Mouse (Mus musculus): Measurements from ENCODE around the gene Srpk1. TPM values are rescaled to one million over a fixed set of nuclear protein-coding genes. Genes with fewer than 3 reads are reported as not detected.

The Srpk1 gene
- polyA plus RNA-seq, 1 experiment from 2014 or later: 37.1 TPM

DNA sequence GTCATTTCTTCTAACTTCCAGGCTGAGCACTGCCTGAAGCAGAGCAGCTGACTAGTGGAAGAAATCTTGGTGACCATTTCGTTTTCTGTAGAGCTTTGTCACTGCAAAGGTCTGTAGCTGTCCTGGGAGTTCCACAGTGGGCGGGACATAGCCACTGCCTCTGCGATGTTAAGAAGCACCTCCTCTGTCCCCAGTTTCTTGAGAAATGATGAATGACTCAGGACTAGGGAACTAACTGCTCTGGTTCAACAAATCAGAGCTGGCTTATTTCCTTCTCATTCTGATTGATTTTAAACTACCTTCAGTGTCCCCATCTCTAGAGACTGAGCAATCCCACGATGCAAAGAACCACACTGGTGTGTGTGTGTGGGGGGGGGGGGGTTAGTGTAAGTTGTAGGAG, 21.6 kb upstream of the Srpk1 start:
- no peak for ATAC-seq
- Histone ChIP-seq H3K36me3 (ENCODE audit: insufficient read depth, low read length) (no peaks in the 10 kb centered on the region), H3K4me2 (replicated peaks; ENCODE audit: low read depth, low read length) (no peak overlapping the region), H3K27me3 (replicated peaks; ENCODE audit: insufficient read depth, low read length) (no peaks in the 10 kb centered on the region), H3K9me3 (ENCODE audit: low read length) (no peaks in the 10 kb centered on the region), H3K4me3 (ENCODE audit: low read depth, low read length) (no peak overlapping the region), H3K9ac (replicated peaks; ENCODE audit: low read depth) (no peak overlapping the region), H3K27ac (ENCODE audit: low read length) (no peak overlapping the region), H3K4me1 (ENCODE audit: insufficient read depth, low read depth, low read length) (no peaks in the 10 kb centered on the region)
- no peak for TF ChIP-seq CTCF (IDR thresholded peaks at IDR 0.05)
- no peak for TF ChIP-seq EP300 (IDR thresholded peaks at IDR 0.05)
- no peak for DNase-seq (ENCODE audit: low spot score)
- 37% methylated on average over 4 of the region's 4 CpGs for WGBS

DNA sequence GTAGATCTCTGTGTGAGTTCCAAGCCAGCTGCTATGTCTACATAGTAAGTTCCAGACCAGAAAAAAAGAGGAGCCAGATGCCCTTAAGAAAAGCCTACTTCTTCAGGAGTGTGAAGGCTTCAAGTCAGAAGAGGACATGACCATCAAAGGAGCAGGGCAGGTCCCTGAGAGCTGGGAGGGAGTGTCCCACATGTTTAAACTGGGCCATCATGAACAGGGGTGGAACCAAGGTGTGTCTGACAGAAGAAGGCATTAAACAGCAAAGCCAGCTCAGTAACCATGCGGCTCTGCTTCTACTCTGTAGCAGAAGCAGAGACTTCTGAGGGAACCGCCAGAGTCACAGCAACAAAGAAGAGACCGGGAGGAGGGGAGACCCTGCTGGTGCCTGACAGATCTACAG, 21.2 kb upstream of the Srpk1 start:
- H3K4me3 ChIP-seq (ENCODE audit: low read depth, low read length): no peak overlapping the region
- DNase-seq (ENCODE audit: low spot score): no peak
- H3K9ac ChIP-seq (replicated peaks; ENCODE audit: low read depth): no peak overlapping the region
- H3K36me3 ChIP-seq (ENCODE audit: insufficient read depth, low read length): no peaks in the 10 kb centered on the region
- H3K27ac ChIP-seq (ENCODE audit: low read length): no peak overlapping the region
- no peak overlapping the region for H3K4me2 ChIP-seq (replicated peaks; ENCODE audit: low read depth, low read length)
- 19% methylated on average over 3 of the region's 3 CpGs for WGBS
- TF ChIP-seq EP300 (IDR thresholded peaks at IDR 0.05) (no peak), CTCF (IDR thresholded peaks at IDR 0.05) (no peak)
- no peaks in the 10 kb centered on the region for H3K27me3 ChIP-seq (replicated peaks; ENCODE audit: insufficient read depth, low read length)
- ATAC-seq: no peak
- no peaks in the 10 kb centered on the region for H3K9me3 ChIP-seq (ENCODE audit: low read length)
- no peaks in the 10 kb centered on the region for H3K4me1 ChIP-seq (ENCODE audit: insufficient read depth, low read depth, low read length)

DNA sequence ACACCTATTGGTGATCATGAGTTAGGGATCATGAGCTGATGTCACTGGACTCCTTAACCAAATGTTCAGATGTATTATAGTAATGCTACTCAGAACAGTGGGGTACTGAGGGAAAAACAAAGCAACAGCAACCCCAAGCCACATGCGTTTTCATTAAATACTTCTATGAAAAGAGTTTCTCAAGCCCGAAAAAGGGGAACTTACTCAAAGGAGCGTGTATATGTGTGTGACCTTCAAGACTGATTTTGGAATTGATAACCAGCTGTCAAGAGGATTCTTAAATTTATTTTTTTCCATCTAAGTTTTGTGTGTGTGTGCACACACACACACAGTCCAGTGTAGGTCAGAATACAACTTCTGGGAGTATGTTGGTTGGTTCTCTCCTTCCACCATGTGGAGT, 17.6 kb upstream of the Srpk1 start:
- H3K9ac ChIP-seq (replicated peaks; ENCODE audit: low read depth): no peak overlapping the region
- H3K27me3 ChIP-seq (replicated peaks; ENCODE audit: insufficient read depth, low read length): no peaks in the 10 kb centered on the region
- no peaks in the 10 kb centered on the region for H3K36me3 ChIP-seq (ENCODE audit: insufficient read depth, low read length)
- TF ChIP-seq EP300 (IDR thresholded peaks at IDR 0.05): no peak
- TF ChIP-seq CTCF (IDR thresholded peaks at IDR 0.05): no peak
- 76% methylated on average over 3 of the region's 3 CpGs for WGBS
- H3K9me3 ChIP-seq (ENCODE audit: low read length): no peaks in the 10 kb centered on the region
- no peaks in the 10 kb centered on the region for H3K4me1 ChIP-seq (ENCODE audit: insufficient read depth, low read depth, low read length)
- DNase-seq (ENCODE audit: low spot score) (no peak), ATAC-seq (no peak)
- H3K4me3 ChIP-seq (ENCODE audit: low read depth, low read length): no peak overlapping the region
- no peak overlapping the region for H3K27ac ChIP-seq (ENCODE audit: low read length)
- no peak overlapping the region for H3K4me2 ChIP-seq (replicated peaks; ENCODE audit: low read depth, low read length)

DNA sequence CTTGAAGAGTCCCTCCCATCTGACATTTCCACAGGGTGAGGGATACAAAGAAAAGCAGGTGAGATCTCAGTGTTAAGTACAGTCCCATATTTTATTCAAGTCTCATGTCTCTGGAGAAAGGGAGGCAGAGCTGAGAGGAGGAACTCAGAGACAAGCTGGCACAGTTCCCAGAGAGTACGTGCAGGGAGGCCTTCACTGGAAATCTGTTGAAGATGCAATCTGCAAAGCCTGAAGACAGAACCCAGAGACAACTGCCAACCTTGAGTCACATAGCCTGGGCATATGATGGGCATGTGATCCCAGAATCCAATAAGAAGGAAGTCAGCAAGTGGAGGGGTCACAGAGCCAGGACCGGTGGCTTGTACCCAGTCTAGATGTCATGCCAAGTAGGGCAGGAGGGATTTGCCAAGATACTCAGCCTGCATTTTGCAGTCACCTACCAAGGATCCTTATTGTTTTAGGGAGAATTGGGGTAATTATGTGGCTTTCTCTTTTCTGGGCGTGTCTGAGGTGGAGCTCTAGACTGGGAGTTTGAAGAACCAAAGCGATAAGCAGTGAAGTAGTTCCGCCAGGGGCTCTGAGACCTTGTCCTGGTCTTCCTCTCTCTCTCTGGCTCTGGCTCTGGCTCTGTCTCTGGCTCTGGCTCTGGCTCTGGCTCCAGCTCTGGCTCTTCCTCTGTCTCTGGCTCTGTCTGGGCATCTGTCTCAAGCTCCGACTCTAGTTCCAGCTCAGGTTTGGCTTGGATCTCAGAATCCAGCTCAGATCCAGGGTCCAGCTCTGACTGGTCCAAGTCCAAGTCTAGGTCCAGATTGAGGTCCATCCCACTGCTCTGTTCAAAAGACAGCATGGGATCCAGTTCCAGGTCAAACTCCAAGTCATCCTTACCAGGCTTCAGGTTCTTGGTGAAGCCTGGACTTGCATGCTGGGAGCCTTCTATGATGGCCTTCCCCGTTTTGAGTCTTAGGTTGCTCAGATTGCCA, 15.5 kb upstream of the Srpk1 start:
- Histone ChIP-seq H3K4me1 (ENCODE audit: insufficient read depth, low read depth, low read length) (no peaks in the 10 kb centered on the region), H3K4me2 (replicated peaks; ENCODE audit: low read depth, low read length) (no peak overlapping the region), H3K27ac (ENCODE audit: low read length) (no peak overlapping the region), H3K9me3 (ENCODE audit: low read length) (no peaks in the 10 kb centered on the region), H3K27me3 (replicated peaks; ENCODE audit: insufficient read depth, low read length) (no peaks in the 10 kb centered on the region), H3K9ac (replicated peaks; ENCODE audit: low read depth) (no peak overlapping the region), H3K36me3 (ENCODE audit: insufficient read depth, low read length) (no peaks in the 10 kb centered on the region), H3K4me3 (ENCODE audit: low read depth, low read length) (no peak overlapping the region)
- TF ChIP-seq EP300 (IDR thresholded peaks at IDR 0.05): no peak
- no peak for TF ChIP-seq CTCF (IDR thresholded peaks at IDR 0.05)
- DNase-seq (ENCODE audit: low spot score) (no peak), ATAC-seq (no peak)
- 70% methylated on average over 7 of the region's 7 CpGs for WGBS

DNA sequence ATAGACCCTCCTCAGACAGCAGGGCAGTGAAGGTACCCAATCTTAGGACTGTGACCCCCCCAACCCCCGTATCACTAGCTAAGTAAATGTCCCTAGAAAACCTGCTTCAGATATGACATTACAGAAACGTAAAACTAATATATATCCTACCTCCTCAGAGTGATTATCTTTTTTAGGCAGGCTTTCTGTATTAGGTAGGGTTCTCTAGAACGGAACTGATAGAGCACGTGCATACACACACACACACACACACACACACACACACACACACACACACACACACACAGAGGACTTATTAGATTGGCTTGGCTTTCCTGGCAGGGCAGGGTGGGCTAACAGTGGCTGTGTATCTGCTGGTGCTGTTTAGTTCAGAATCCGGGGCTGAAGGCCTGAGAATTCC, 13.3 kb upstream of the Srpk1 start:
- 74% methylated on average over 5 of the region's 5 CpGs for WGBS
- no peak for DNase-seq (ENCODE audit: low spot score)
- Histone ChIP-seq H3K4me3 (ENCODE audit: low read depth, low read length) (no peak overlapping the region), H3K36me3 (ENCODE audit: insufficient read depth, low read length) (no peaks in the 10 kb centered on the region), H3K27me3 (replicated peaks; ENCODE audit: insufficient read depth, low read length) (no peaks in the 10 kb centered on the region), H3K4me2 (replicated peaks; ENCODE audit: low read depth, low read length) (no peak overlapping the region), H3K9ac (replicated peaks; ENCODE audit: low read depth) (no peak overlapping the region), H3K27ac (ENCODE audit: low read length) (no peak overlapping the region), H3K4me1 (ENCODE audit: insufficient read depth, low read depth, low read length) (no peaks in the 10 kb centered on the region), H3K9me3 (ENCODE audit: low read length) (no peaks in the 10 kb centered on the region)
- TF ChIP-seq CTCF (IDR thresholded peaks at IDR 0.05): no peak
- no peak for TF ChIP-seq EP300 (IDR thresholded peaks at IDR 0.05)
- ATAC-seq: no peak

DNA sequence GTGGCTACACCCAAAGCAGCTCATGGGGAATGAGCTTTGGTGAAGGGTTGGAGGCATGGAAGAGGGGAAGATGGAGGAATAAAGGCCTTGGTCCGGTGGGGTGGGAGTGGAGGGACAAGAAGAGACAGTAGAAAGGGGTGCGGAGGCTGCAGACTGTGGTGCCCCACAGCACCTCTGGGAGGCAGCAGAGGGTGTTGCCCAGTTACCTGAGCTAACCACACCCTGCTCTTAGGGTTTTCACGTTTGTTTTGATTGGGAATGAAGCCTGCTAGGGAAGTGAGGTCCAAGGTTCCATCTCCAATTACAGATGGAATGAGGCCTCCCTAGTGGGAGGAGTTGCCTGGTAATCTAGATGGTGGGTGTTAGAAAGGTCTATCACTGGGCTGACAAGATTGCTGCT, 6.6 kb upstream of the Srpk1 start:
- ATAC-seq (no peak), DNase-seq (ENCODE audit: low spot score) (no peak)
- no peak overlapping the region for H3K4me2 ChIP-seq (replicated peaks; ENCODE audit: low read depth, low read length)
- no peaks in the 10 kb centered on the region for H3K36me3 ChIP-seq (ENCODE audit: insufficient read depth, low read length)
- no peak overlapping the region for H3K27ac ChIP-seq (ENCODE audit: low read length)
- no peaks in the 10 kb centered on the region for H3K27me3 ChIP-seq (replicated peaks; ENCODE audit: insufficient read depth, low read length)
- TF ChIP-seq CTCF (IDR thresholded peaks at IDR 0.05) (peak; percentile 20; the same call in 1 of the 2 replicates), EP300 (IDR thresholded peaks at IDR 0.05) (no peak)
- H3K9ac ChIP-seq (replicated peaks; ENCODE audit: low read depth): no peak overlapping the region
- H3K9me3 ChIP-seq (ENCODE audit: low read length): no peaks in the 10 kb centered on the region
- H3K4me1 ChIP-seq (ENCODE audit: insufficient read depth, low read depth, low read length): no peaks in the 10 kb centered on the region
- no peak overlapping the region for H3K4me3 ChIP-seq (ENCODE audit: low read depth, low read length)
- 43% methylated on average over 3 of the region's 3 CpGs for WGBS
